Mouse (Mus musculus): ENCODE measurements around the gene Hexb.

- TF ChIP-seq CTCF (IDR thresholded peaks at IDR 0.05; ENCODE audit: control insufficient read depth, insufficient read depth, insufficient replicate concordance, low read depth, low read length): no peak
- TF ChIP-seq POLR2A (IDR thresholded peaks at IDR 0.05; ENCODE audit: control insufficient read depth, low read depth, low read length): no peak
These were observed 18.0 kb upstream of the Hexb start for GRCm38 (mm10) chr13:97216196-97216595.
